22 mouse cellular contexts compared by ENCODE assay signal in genomic region chr7:135172219-135172618, GRCm38 (mm10).
DNase-seq lines count a peak whose midpoint lies in the region; ATAC-seq lines count a peak whose summit lies in the region.
"Had no signal": no experiment of that assay in that cellular context is flagged by ENCODE, and none has a peak within 500 bp of the region (broad histone marks: within the 10 kb centered on the region; RNA-seq: fewer than 3 reads in every experiment).

No protein-coding gene starts in this region.

- H3K9me3 ChIP-seq in kidney, embryonic 15.5 days (replicated peaks): no peaks in the 10 kb centered on the region
- no peaks in the 10 kb centered on the region for H3K9me3 ChIP-seq in midbrain, embryonic 14.5 days (ENCODE audit: control insufficient read depth, low read length)
- no peaks in the 10 kb centered on the region for H3K9me3 ChIP-seq in midbrain, embryonic 11.5 days (ENCODE audit: control insufficient read depth, low read length)
- H3K9me3 ChIP-seq in forebrain, embryonic 16.5 days (ENCODE audit: control insufficient read depth, low read length): no peaks in the 10 kb centered on the region
- H3K9me3 ChIP-seq: embryonic facial prominence, embryonic 10.5 days; heart, embryonic 13.5 days; hindbrain, embryonic 10.5 days; limb, embryonic 10.5 days; liver, embryonic 12.5 days; midbrain, embryonic 12.5 days; stomach, embryonic 15.5 days had no signal

- peak; percentile 19 to 31 for DNase-seq in cerebellum, postnatal 10 days
- DNase-seq in kidney, adult 11 months: peak; percentile 7
- peak; percentile 32 for DNase-seq in midbrain, embryonic 14.5 days
- no peak for DNase-seq in midbrain, embryonic 11.5 days (ENCODE audit: low spot score, missing footprints)
- peak; percentile 5 for DNase-seq in retina, embryonic 14.5 days (ENCODE audit: low spot score)
- DNase-seq: adrenal gland, postnatal 36 days; cerebellum, postnatal 36 days; forebrain, postnatal 0 days; gastrocnemius, postnatal 25 days; layer of hippocampus, postnatal 36 days; spleen, adult 18-20 months had no signal

- no peaks in the 10 kb centered on the region for H3K27me3 ChIP-seq in kidney, embryonic 15.5 days
- H3K27me3 ChIP-seq in midbrain, embryonic 14.5 days (ENCODE audit: control insufficient read depth, insufficient read depth, low read length): no peaks in the 10 kb centered on the region
- no peaks in the 10 kb centered on the region for H3K27me3 ChIP-seq in midbrain, embryonic 11.5 days (ENCODE audit: control insufficient read depth, insufficient read depth, low read length)
- H3K27me3 ChIP-seq in forebrain, embryonic 16.5 days (replicated peaks; ENCODE audit: control insufficient read depth, insufficient read depth, low read length): no peaks in the 10 kb centered on the region
- H3K27me3 ChIP-seq: heart, embryonic 13.5 days; liver, embryonic 12.5 days; midbrain, embryonic 12.5 days; stomach, embryonic 15.5 days had no signal

- no peak overlapping the region for H3K27ac ChIP-seq in kidney, embryonic 15.5 days
- no peak overlapping the region for H3K27ac ChIP-seq in midbrain, embryonic 14.5 days (replicated peaks; ENCODE audit: low read depth, low read length)
- H3K27ac ChIP-seq in midbrain, embryonic 11.5 days (ENCODE audit: low read depth, low read length): no peak overlapping the region
- no peak overlapping the region for H3K27ac ChIP-seq in forebrain, embryonic 16.5 days (ENCODE audit: low read length)
- H3K27ac ChIP-seq: embryonic facial prominence, embryonic 10.5 days; heart, embryonic 13.5 days; hindbrain, embryonic 10.5 days; limb, embryonic 10.5 days; liver, embryonic 12.5 days; midbrain, embryonic 12.5 days; stomach, embryonic 15.5 days had no signal

- no peak for ATAC-seq in cerebellum, adult (ENCODE audit: insufficient number of reproducible peaks, low FRiP score, low TSS enrichment)
- no peak for ATAC-seq in kidney, embryonic 15.5 days (replicated peaks; ENCODE audit: low FRiP score)
- ATAC-seq in midbrain, embryonic 14.5 days (ENCODE audit: low FRiP score, low TSS enrichment): no peak
- no peak for ATAC-seq in midbrain, embryonic 11.5 days (ENCODE audit: low FRiP score)
- ATAC-seq in forebrain, embryonic 16.5 days: no peak
- ATAC-seq: forebrain, postnatal 0 days; liver, embryonic 12.5 days had no signal

- H3K9ac ChIP-seq in kidney, embryonic 15.5 days: no peak overlapping the region
- no peak overlapping the region for H3K9ac ChIP-seq in midbrain, embryonic 14.5 days (replicated peaks; ENCODE audit: low read length)
- H3K9ac ChIP-seq in midbrain, embryonic 11.5 days (ENCODE audit: low read length): no peak overlapping the region
- H3K9ac ChIP-seq in forebrain, embryonic 16.5 days (replicated peaks; ENCODE audit: low read depth, low read length): no peak overlapping the region
- H3K9ac ChIP-seq: forebrain, postnatal 0 days; heart, embryonic 13.5 days; liver, embryonic 12.5 days; midbrain, embryonic 12.5 days; stomach, embryonic 15.5 days had no signal

- WGBS in kidney, embryonic 15.5 days: 57% methylated on average over 9 of the region's 9 CpGs
- WGBS in midbrain, embryonic 14.5 days: 66% methylated on average over 9 of the region's 9 CpGs
- 80% methylated on average over 9 of the region's 9 CpGs for WGBS in midbrain, embryonic 11.5 days
- WGBS in forebrain, embryonic 16.5 days: 76% methylated on average over 9 of the region's 9 CpGs

- H3K36me3 ChIP-seq in kidney, embryonic 15.5 days: peaks cover 57% of the 10 kb centered on the region
- H3K36me3 ChIP-seq in midbrain, embryonic 14.5 days (ENCODE audit: control insufficient read depth, insufficient read depth, low read length): no peaks in the 10 kb centered on the region
- no peaks in the 10 kb centered on the region for H3K36me3 ChIP-seq in midbrain, embryonic 11.5 days (ENCODE audit: control insufficient read depth, insufficient read depth, low read length)
- no peaks in the 10 kb centered on the region for H3K36me3 ChIP-seq in forebrain, embryonic 16.5 days (ENCODE audit: control insufficient read depth, insufficient read depth)
- H3K36me3 ChIP-seq: liver, embryonic 12.5 days had no signal

- no peak overlapping the region for H3K4me3 ChIP-seq in kidney, embryonic 15.5 days (replicated peaks)
- no peak overlapping the region for H3K4me3 ChIP-seq in midbrain, embryonic 14.5 days (replicated peaks; ENCODE audit: low read depth, low read length)
- no peak overlapping the region for H3K4me3 ChIP-seq in midbrain, embryonic 11.5 days (ENCODE audit: low read depth, low read length)
- no peak overlapping the region for H3K4me3 ChIP-seq in forebrain, embryonic 16.5 days (replicated peaks; ENCODE audit: low read length)
- H3K4me3 ChIP-seq: embryonic facial prominence, embryonic 10.5 days; erythroblast, embryonic 14.5 days; heart, embryonic 13.5 days; hindbrain, embryonic 10.5 days; limb, embryonic 10.5 days; liver, embryonic 12.5 days; midbrain, embryonic 12.5 days; stomach, embryonic 15.5 days had no signal

- peaks cover 21% of the 10 kb centered on the region for H3K4me1 ChIP-seq in kidney, embryonic 15.5 days
- no peaks in the 10 kb centered on the region for H3K4me1 ChIP-seq in midbrain, embryonic 14.5 days (ENCODE audit: control insufficient read depth, insufficient read depth, low read length)
- H3K4me1 ChIP-seq in midbrain, embryonic 11.5 days (ENCODE audit: control insufficient read depth, insufficient read depth, low read length): no peaks in the 10 kb centered on the region
- no peaks in the 10 kb centered on the region for H3K4me1 ChIP-seq in forebrain, embryonic 16.5 days (replicated peaks; ENCODE audit: control insufficient read depth, insufficient read depth, low read length)
- H3K4me1 ChIP-seq: limb, embryonic 10.5 days; liver, embryonic 12.5 days; midbrain, embryonic 12.5 days; stomach, embryonic 15.5 days had no signal

- H3K4me2 ChIP-seq in kidney, embryonic 15.5 days: no peak overlapping the region
- no peak overlapping the region for H3K4me2 ChIP-seq in midbrain, embryonic 14.5 days (ENCODE audit: low read length)
- no peak overlapping the region for H3K4me2 ChIP-seq in midbrain, embryonic 11.5 days
- H3K4me2 ChIP-seq in forebrain, embryonic 16.5 days (ENCODE audit: low read length): no peak overlapping the region
- H3K4me2 ChIP-seq: heart, embryonic 13.5 days; liver, embryonic 12.5 days; midbrain, embryonic 12.5 days; stomach, embryonic 15.5 days had no signal
